Mouse (Mus musculus) CH12.LX (cell line): ENCODE measurements around the gene Srgap2. TPM values are rescaled to one million over a fixed set of nuclear protein-coding genes. Genes with fewer than 3 reads are reported as not detected.

Source experiments
- DNase-seq: peaks from one replicate; pipeline ENCODE4 v3.0.0-alpha.2; 2013; ENCODE audit errors: extremely low read depth
- H3K27ac ChIP-seq: 2 replicates; pipeline ENCODE4 v1.5.1; 2012; ENCODE audit warnings: low read depth, mild to moderate bottlenecking, control low read depth, moderate library complexity; ENCODE audit not compliant: insufficient read depth
- H3K27me3 ChIP-seq: replicated peaks from 2 replicates; pipeline ENCODE3; 2012; ENCODE audit warnings: inconsistent platforms
- H3K36me3 ChIP-seq, 2 experiments: replicated peaks in 1 of 2; 2 replicates each; pipeline versions ENCODE3 to v1.6.1; 2012; ENCODE audit warnings: inconsistent platforms in 1 of 2, low read length in 1 of 2, mild to moderate bottlenecking in 1 of 2, mixed read lengths in 1 of 2, moderate library complexity in 1 of 2; ENCODE audit not compliant: control insufficient read depth in 1 of 2, insufficient read depth in 1 of 2
- H3K4me1 ChIP-seq, 2 experiments: 2 replicates each; pipeline ENCODE4 v1.6.1; 2012; ENCODE audit warnings: inconsistent platforms in 1 of 2, moderate library complexity in 1 of 2; ENCODE audit not compliant: insufficient read depth in 2 of 2, control insufficient read depth in 1 of 2
- H3K4me2 ChIP-seq: 2 replicates; pipeline ENCODE4 v1.6.1; 2012; ENCODE audit warnings: low read depth, mild to moderate bottlenecking, control low read depth; ENCODE audit not compliant: poor library complexity, insufficient read depth, severe bottlenecking
- H3K4me3 ChIP-seq, 3 experiments: fragments of 150-350 bp in 1 of 3; sonication (generic) in 1 of 3; replicated peaks in 1 of 3; 2 replicates each; pipeline versions ENCODE3 to v1.5.1; 2011 to 2012; ENCODE audit warnings: low read depth in 2 of 3, low read length in 2 of 3, mild to moderate bottlenecking in 2 of 3, moderate library complexity in 2 of 3, control low read depth in 1 of 3, improper control_type of control experiment in 1 of 3, inconsistent platforms in 1 of 3, mixed read lengths in 1 of 3; ENCODE audit not compliant: poor library complexity in 1 of 3
- H3K79me2 ChIP-seq: replicated peaks from 2 replicates; pipeline ENCODE4 v1.6.1; 2012; ENCODE audit warnings: mild to moderate bottlenecking, moderate library complexity; ENCODE audit not compliant: control insufficient read depth, poor library complexity, insufficient read depth, severe bottlenecking; ENCODE audit errors: extremely low read depth
- H3K9ac ChIP-seq: 2 replicates; pipeline ENCODE4 v1.6.1; 2012; ENCODE audit warnings: low read depth, mild to moderate bottlenecking, control low read depth, moderate library complexity; ENCODE audit not compliant: insufficient read depth
- H3K9me3 ChIP-seq: replicated peaks from 2 replicates; pipeline ENCODE3; 2012; ENCODE audit warnings: low read length, inconsistent platforms, mixed read lengths
- CHD1 ChIP-seq: IDR thresholded peaks from 2 replicates; pipeline ENCODE4 v1.6.1; 2012; ENCODE audit warnings: low read depth, low read length, improper control_type of control experiment, inconsistent platforms
- E2F4 ChIP-seq: IDR thresholded peaks from 2 replicates; pipeline ENCODE4 v1.6.1; 2011; ENCODE audit warnings: low read depth, low read length, improper control_type of control experiment; ENCODE audit not compliant: insufficient replicate concordance
- EP300 ChIP-seq: IDR thresholded peaks from 2 replicates; pipeline ENCODE4 v1.6.1; 2011; ENCODE audit warnings: low read length, improper control_type of control experiment
- MEF2A ChIP-seq: IDR thresholded peaks from 2 replicates; pipeline ENCODE4 v1.6.1; 2014; ENCODE audit warnings: low read depth, mild to moderate bottlenecking, inconsistent platforms, low read length, improper control_type of control experiment, borderline replicate concordance
- MYC ChIP-seq: IDR thresholded peaks from 2 replicates; pipeline ENCODE4 v1.6.1; 2011; ENCODE audit warnings: low read depth, mild to moderate bottlenecking, improper control_type of control experiment, low read length
- RAD21 ChIP-seq: IDR thresholded peaks from 2 replicates; pipeline ENCODE4 v1.6.1; 2011; ENCODE audit warnings: low read depth, mild to moderate bottlenecking, low read length, improper control_type of control experiment, moderate library complexity
- UBTF ChIP-seq: IDR thresholded peaks from 2 replicates; pipeline ENCODE4 v1.6.1; 2012; ENCODE audit warnings: low read depth, mild to moderate bottlenecking, inconsistent platforms, low read length, improper control_type of control experiment, moderate library complexity
- ZC3H11A ChIP-seq: IDR thresholded peaks from 2 replicates; pipeline ENCODE4 v1.6.1; 2012; ENCODE audit warnings: low read depth, mild to moderate bottlenecking, inconsistent platforms, low read length, improper control_type of control experiment
- dilution Hi-C: fragments of 300-500 bp; cut with MboI; formaldehyde crosslinking; loops from 2 replicates; pipeline ENCODE4 v1.14.3; 2020; ENCODE audit warnings: low sequenced_read_pairs; ENCODE audit not compliant: extremely low pct_unique_long_range_greater_than_20kb, extremely low pct_ligation_motif_present
- in situ Hi-C: fragments of 300-500 bp; cut with MboI; formaldehyde crosslinking; loops from 3 replicates; pipeline ENCODE4 v1.14.3; 2019; ENCODE audit warnings: low sequenced_read_pairs, low pct_ligation_motif_present, low pct_unique_long_range_greater_than_20kb, mixed read lengths
- polyA plus RNA-seq: library from polyadenylated mRNA; unstranded; fragments of >175 nt; gene quantifications from 2 replicates; pipeline ENCODE4 v1.2.1, GENCODE M21; 2012; ENCODE audit warnings: low read depth; ENCODE audit not compliant: insufficient read length
- total RNA-seq, 2 experiments: library from RNA; depleted of rRNA; stranded (reverse); fragments of 300-350 nt in 1 of 2; fragments of >200 nt in 1 of 2; gene quantifications; 2 replicates each; pipeline ENCODE4 v1.2.3; 2012 to 2014

The Srgap2 gene
- total and polyA plus RNA-seq, 3 experiments = 9.7 to 28.1 (median 26.8) TPM

DNA sequence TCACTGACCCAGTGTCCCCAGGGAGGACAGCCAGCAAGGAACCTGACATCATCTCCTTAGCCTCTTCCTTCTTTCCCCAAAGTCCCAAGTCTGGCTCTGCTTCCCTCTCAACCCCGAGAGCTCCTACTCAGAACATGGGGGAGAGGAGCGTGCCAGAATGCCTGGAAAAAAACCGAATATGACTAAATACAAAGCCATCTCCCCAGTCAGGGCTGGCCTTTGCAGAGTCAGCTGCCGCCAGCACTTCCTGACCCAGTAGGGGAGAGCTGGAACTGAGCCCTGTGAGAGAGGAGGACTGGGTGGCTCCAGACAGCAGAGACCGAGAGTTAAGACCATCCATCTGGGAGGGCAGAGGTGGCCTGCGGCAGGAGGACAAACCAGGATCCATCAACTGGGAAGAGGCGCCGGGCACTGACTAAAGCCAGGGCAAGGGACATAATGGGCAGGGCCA, 288.2 kb downstream of the Srgap2 start:
- no peak overlapping the region for H3K4me2 ChIP-seq
- H3K36me3 ChIP-seq = no peaks in the 10 kb centered on the region
- dilution Hi-C loops (no loop called here), in situ Hi-C loops (no loop called here)
- peaks cover 24 to 33% of the 10 kb centered on the region in 2 experiments for H3K4me1 ChIP-seq
- no peaks in the 10 kb centered on the region for H3K9me3 ChIP-seq
- H3K27ac ChIP-seq = no peak overlapping the region
- H3K9ac ChIP-seq = no peak overlapping the region
- no peak for DNase-seq
- no peaks in the 10 kb centered on the region for H3K79me2 ChIP-seq
- H3K4me3 ChIP-seq = no peak overlapping the region
- TF ChIP-seq EP300 (no peak), MYC (no peak), CHD1 (no peak), E2F4 (no peak), UBTF (no peak), RAD21 (no peak), MEF2A (no peak)
- TF ChIP-seq, all 38 proteins: peak for 0
- H3K27me3 ChIP-seq = peaks cover 27% of the 10 kb centered on the region

DNA sequence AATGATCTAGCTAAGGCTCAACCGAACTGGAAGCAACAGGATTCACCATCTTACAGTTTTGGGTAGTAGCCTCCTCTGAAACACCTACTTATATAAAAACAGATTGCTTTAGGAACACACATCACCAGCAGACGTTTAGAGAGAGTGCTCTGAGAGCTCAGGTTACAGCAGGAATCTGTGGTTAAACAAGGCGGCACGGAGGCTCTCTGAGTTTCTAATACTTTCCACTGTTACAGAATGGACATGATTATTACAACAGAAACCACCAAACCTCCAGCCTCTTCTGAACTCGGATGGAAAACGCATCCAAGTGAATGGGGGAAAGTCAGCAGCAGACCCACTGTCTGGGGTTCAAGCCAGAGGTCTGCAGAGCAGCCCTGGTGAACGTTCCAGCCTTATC, 291.1 kb downstream of the Srgap2 start:
- Histone ChIP-seq H3K4me3 (peak overlapping the region in 1 of 3 experiments; percentile 28), H3K79me2 (no peaks in the 10 kb centered on the region), H3K27ac (no peak overlapping the region)
- DNase-seq = peak; percentile 23
- TF ChIP-seq ZC3H11A (no peak), EP300 (peak; percentile 11; the same call in 1 of the 2 replicates), RAD21 (no peak)
- TF ChIP-seq, all 38 proteins: peak for 1
- H3K9ac ChIP-seq = no peak overlapping the region
- dilution Hi-C loops (no loop called here), in situ Hi-C loops (no loop called here)
- H3K9me3 ChIP-seq = no peaks in the 10 kb centered on the region
- H3K36me3 ChIP-seq = no peaks in the 10 kb centered on the region
- H3K4me1 ChIP-seq = peaks cover 19 to 29% of the 10 kb centered on the region in 2 experiments
- H3K4me2 ChIP-seq = no peak overlapping the region
- H3K27me3 ChIP-seq = peaks cover 14% of the 10 kb centered on the region

Other genes starting within 250 kb of the Srgap2 start
- gene Ikbke, start 247.7 kb downstream of the Srgap2 start, total RNA-seq (2012; rRNA removed) = 31.6 and 43.8 TPM in 2 replicates
- gene Ikbke, start 247.7 kb downstream of the Srgap2 start, total RNA-seq (2014; rRNA removed) = 11.6 and 14.0 TPM in 2 replicates
- gene Ikbke, start 247.7 kb downstream of the Srgap2 start, polyA plus RNA-seq = 29.5 and 33.1 TPM in 2 replicates
- gene Fam72a, start 551 bp upstream of the Srgap2 start, total RNA-seq (2012; rRNA removed) = 10.5 and 12.7 TPM in 2 replicates
- gene Fam72a, start 551 bp upstream of the Srgap2 start, total RNA-seq (2014; rRNA removed) = 18.9 and 22.4 TPM in 2 replicates
- 19.1 and 21.7 TPM in 2 replicates for gene Fam72a, start 551 bp upstream of the Srgap2 start, polyA plus RNA-seq
- gene Avpr1b, start 71.9 kb upstream of the Srgap2 start, total RNA-seq (2012; rRNA removed) = 0.04 and 0.08 TPM in 2 replicates
- not detected in 2 replicates for gene Avpr1b, start 71.9 kb upstream of the Srgap2 start, total RNA-seq (2014; rRNA removed)
- not detected in 2 replicates for gene Avpr1b, start 71.9 kb upstream of the Srgap2 start, polyA plus RNA-seq
- gene Ctse, start 111.0 kb upstream of the Srgap2 start, total RNA-seq (2012; rRNA removed) = 1.4 and 1.9 TPM in 2 replicates
- 1.6 and 1.7 TPM in 2 replicates for gene Ctse, start 111.0 kb upstream of the Srgap2 start, total RNA-seq (2014; rRNA removed)
- 11.6 TPM in 2 replicates for gene Ctse, start 111.0 kb upstream of the Srgap2 start, polyA plus RNA-seq
- gene Rab7b, start 161.3 kb upstream of the Srgap2 start, total RNA-seq (2012; rRNA removed) = not detected in 2 replicates
- gene Rab7b, start 161.3 kb upstream of the Srgap2 start, total RNA-seq (2014; rRNA removed) = not detected in 2 replicates
- gene Rab7b, start 161.3 kb upstream of the Srgap2 start, polyA plus RNA-seq = 0.19 and 0.44 TPM in 2 replicates
- not detected in 2 replicates for gene Slc26a9, start 216.7 kb upstream of the Srgap2 start, total RNA-seq (2012; rRNA removed)
- not detected in 2 replicates for gene Slc26a9, start 216.7 kb upstream of the Srgap2 start, total RNA-seq (2014; rRNA removed)
- gene Slc26a9, start 216.7 kb upstream of the Srgap2 start, polyA plus RNA-seq = 0.29 and 0.31 TPM in 2 replicates